Mouse (Mus musculus): ENCODE data around the gene Gm28035.

- TF ChIP-seq CTCF (IDR thresholded peaks at IDR 0.05; ENCODE audit: insufficient read depth, low read depth, low read length) (no peak), POLR2A (IDR thresholded peaks at IDR 0.05; ENCODE audit: insufficient read depth, low read depth, low read length) (no peak)
Observed at GRCm38 (mm10) chr2:30266392-30266941, 26.1 kb downstream of the Gm28035 start.

Measured in olfactory bulb, adult 2 months (tissue).